Mouse (Mus musculus) left cerebral cortex, postnatal 36 days (tissue): Measurements from ENCODE around the gene Lexm. TPM values are rescaled to one million over a fixed set of nuclear protein-coding genes. Genes with fewer than 3 reads are reported as not detected.
A peak's percentile ranks its signal among the peaks of the same experiment; 100 is the strongest.

Experiments
- DNase-seq, 2 experiments: peaks; one replicate each; pipeline ENCODE4 v3.0.0; 2021 to 2022; ENCODE audit warnings: low spot score in 2 of 2, mixed read lengths in 1 of 2
- intact Hi-C: fragments of 180-260 bp; cut with DNase I; formaldehyde crosslinking; loops from one replicate; pipeline ENCODE4 v1.15.1; 2025
- total RNA-seq, 2 experiments: library from RNA; stranded (reverse); gene quantifications; 2 replicates each; pipeline ENCODE4 v1.2.3; 2021

Gene Lexm
- total RNA-seq, 2 experiments from 2014 or later = not detected

DNA sequence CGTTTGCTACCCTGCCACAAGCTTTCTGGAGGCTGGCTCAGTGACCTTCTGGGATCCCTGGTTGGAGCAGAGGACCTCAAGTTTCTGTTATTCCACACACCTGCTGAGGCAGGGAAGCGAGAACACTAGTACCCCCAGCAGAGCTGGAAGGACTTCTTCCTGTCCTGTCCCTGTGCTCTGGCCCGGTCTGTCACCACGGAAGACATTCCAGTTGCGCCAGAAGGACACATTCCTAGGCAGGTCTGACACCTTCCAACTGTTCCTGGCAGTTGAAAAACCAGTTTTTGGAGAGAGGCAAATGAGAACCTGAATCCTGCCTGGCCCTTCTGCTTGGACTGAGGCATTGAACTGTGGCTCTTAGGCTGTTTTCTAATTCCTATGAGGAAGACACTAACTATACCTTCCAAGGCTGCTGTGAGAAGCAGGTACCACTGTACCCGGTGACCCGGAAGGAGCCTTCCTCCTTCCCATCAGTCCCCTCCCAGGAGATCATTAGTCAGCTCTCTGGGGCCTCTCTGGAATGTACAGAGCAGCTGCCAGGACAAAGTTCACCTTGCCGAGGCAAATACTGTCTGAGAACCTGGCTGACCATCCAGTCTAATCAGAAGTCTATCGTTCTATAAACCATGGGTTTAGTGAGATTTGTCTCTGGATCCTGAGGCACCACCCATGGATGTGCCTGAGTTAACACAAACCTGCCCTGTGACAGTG is 11.8 kb upstream of the Lexm start:
- intact Hi-C loops = no loop called here
- no peak for DNase-seq

DNA sequence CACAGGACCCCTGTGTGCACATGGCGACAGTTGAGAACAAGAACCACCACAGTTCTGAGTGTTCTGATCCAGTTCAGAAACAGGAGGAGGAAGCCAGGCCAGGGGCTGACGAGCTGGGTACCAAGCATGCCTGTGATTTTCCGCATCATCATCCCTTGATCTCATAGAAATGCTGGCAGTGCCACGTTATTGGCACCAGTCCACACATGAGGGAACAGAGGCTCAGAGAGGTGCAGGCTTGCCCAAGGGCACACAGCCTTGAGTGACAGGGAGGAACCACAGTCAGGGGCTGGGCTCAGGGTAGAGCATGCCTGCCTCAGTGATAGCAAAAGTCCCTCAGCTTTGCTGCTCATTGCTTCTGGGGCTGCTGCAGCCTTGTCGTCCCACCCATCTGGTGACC is 10.8 kb upstream of the Lexm start:
- DNase-seq = no peak
- intact Hi-C loops = no loop called here

DNA sequence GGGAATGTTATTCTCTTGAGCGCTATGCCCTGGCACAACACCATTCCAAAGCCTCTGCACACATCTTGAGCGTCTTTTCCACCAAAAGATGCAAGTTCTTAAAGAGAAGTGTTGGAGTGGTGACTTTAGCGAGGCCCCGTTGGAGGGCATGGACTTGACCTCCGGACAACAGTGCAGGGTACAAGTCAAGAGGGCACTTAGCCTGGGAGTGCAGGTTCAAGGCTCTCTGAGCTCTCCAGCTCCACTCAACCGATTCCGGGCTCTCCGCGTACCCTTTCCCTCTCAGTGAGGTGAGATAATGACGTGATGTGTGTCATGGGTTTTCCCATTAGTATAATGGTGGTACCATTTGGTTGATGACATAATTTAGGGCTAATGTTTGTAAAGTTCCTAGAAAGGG is 7.2 kb upstream of the Lexm start:
- intact Hi-C loops = no loop called here

DNA sequence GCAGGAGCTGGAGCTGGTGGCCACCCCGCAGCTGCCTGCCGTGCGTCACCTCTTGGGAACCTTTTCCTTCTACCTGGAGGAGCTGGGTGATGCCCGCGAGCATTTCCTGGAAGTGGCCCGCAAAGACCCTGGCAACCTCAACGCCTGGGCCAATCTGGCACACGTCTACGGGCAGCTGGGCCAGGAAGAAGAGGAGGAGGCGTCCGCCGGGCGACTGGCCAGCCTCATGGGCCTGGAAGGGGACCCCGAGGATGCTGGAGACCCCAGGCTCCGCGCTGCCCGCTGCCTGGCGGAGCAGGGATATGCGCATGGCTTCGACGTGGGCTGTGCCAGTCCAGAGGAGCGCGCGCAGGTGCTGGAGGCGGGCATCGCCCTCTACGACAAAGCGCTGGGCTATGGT is 5.7 kb upstream of the Lexm start:
- intact Hi-C loops = no loop called here
- DNase-seq = no peak

More for the DNA sequence above, 7.2 kb upstream of the Lexm start:
- no peak for DNase-seq

DNA sequence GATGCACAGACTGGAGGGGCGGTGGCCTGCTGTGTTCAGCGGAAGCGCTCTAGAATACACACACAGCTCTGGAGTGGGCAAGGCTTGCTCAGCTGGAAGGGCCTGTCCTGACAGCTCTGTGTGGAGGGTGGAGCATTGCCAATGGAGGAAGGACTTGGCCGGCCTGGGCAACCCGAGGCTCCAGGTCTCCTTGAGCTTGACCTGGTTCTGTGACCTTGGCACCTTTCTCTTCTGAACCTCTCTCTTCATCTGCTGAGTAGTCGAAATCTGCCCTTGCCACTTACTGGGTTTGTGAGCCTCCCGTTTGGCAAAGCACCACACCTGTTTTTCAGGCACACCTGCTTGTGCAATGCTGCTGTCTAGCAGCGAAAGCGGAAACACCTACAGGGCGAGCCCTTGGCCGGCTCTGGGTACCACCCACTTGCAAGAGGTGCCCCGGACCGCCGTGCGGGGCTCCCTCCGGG is 5.0 kb upstream of the Lexm start, which contains the start of gene Ttc22:
TSS of gene Ttc22 (plus strand) at position 403 of the 464 bp plus-strand sequence.
- intact Hi-C loops = no loop called here
- no peak for DNase-seq

DNA sequence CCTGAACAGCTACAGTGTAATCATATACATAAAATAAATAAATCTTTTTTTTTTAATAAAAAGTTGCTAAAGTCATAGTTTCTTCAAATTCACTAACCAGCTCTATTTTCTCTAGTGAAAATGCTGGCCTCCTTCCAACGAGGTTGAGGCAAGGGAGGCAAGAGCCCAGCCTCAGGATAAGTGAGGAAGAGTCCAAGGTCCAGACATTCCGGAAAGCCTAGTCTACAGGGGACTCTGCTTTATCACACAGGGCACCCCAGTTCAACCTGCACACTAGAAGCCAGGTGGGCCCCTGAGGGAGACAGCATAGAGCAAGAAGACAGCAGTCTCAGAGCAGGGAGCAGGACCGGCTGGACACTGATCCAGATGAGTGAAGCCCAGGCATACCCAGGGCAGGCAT is 4.4 kb upstream of the Lexm start:
- intact Hi-C loops = no loop called here
- no peak for DNase-seq

DNA sequence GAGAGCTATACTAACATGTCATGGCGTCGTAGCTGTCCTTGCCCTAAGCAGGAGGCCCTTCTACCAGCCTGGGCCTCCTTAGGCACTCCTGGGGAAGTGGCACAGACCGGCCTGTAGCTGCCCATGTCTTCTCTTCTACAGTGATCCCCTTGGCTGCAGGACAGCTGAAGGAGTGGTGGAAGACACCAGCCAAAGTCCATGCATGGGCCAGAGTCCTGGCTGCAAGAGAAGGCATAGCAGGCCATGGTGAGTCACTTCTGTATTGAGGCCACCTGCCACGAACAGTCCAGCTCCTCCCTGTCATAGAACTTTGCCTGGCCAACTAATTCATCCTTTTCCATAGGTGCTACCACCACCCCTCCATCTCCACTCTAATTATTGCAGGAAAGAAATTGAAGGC is 1.9 kb upstream of the Lexm start:
- intact Hi-C loops = loop anchor here (10.0 kb wide), 4 partner anchors 216 to 726 kb away; partner anchors contain the start of gene Ssbp3

DNA sequence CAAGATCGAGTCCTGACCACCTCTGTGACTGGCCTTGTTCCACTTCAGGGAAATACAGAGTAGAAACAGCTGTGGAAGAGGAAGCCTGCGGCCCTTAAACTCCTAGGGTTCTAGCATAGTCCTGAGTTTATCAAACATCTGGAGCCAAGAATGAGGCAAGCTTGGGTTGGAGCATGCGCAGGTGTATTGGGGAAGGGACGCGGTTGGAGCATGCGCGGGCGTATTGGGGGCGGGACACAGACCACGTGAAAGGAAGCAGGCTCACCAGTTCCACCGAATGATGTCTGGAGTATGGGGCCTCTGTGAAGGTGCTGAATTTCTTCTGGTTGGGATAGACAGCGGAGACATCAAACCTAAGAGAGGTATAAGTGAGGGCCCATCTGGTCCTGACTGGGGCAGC is 1.4 kb downstream of the Lexm start:
- intact Hi-C loops = loop anchor here (10.0 kb wide), 4 partner anchors 219 to 729 kb away; partner anchors contain the start of gene Ssbp3

More for the DNA sequence above, 1.9 kb upstream of the Lexm start:
- no peak for DNase-seq

DNA sequence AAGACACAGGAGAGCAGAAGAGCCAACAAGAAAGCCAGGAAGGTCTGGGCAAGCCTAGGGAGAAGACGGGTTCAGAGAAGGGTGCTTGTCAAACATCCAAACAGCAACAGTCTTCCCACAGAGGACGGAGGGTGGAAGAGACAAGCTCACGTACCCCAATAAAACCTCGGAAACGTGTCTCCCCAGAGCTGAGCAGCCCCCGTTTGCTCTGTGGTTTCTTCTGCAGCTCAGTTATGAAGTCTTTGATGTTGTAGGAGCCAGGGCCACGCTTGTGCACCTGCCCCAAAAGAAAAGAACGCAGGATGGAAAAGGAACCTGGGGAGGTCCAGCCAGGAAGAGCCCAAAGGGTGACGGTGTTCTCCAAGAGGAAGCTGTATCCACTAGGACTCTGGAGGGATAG is 2.2 kb downstream of the Lexm start:
- DNase-seq = no peak

More for the DNA sequence above, 1.4 kb downstream of the Lexm start:
- DNase-seq = no peak

DNA sequence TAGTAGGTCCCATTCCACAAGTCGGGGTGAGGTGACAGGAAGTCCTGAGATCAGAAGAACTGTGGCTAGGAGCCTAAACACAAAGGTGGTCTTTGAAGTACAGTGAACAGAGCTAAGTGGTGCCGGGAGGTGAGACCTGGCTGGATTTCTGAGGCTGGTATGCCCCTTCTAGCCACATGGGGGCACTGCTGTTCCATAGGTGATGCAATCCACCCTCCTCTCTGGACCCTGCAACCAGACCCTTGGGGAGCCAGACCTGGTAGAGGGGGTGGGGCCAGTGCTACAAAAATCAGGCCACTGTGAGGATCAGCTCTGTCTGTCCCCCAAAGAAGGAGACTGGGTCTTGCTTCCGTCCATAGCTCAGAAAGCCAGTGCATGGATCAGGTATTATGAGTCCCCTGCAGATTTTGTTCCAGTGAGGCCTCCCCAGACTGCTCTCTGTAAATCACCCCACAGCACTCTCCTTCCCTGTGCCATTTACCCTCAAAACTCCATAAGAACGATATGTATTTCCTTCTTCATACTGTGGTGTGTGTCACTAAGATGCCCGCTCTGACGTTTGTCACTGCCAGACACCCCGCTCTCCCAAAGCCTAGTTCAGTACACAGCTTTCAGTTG is 2.8 kb downstream of the Lexm start:
- intact Hi-C loops = loop anchor here (1.0 to 10.0 kb wide), 5 partner anchors 94 to 731 kb away; partner anchors contain the start of gene Ssbp3
- peak; percentile 68 to 75 for DNase-seq

More for the DNA sequence above, 2.2 kb downstream of the Lexm start:
- intact Hi-C loops = loop anchor here (1.0 to 10.0 kb wide), 5 partner anchors 93 to 730 kb away; partner anchors contain the start of gene Ssbp3

DNA sequence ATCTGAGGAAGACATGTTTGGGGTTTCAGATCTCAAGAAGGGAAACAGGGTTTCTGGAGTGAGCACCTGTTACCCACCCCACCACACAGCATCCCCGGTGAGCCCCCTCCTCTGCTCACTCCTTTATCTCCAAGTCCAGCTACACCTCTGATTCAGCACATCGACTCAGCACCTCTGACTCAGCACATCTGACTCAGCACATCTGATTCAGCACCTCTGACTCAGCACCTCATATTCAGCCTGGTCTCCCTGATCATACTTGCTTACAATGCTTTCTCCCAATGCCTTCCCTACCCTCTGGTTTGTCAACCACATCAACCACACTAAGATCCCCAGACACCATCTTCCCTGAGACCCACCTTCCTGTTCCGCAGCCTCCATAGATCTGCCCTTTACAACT is 3.5 kb downstream of the Lexm start:
- no peak for DNase-seq
- intact Hi-C loops = loop anchor here (10.0 kb wide), 4 partner anchors 221 to 731 kb away; partner anchors contain the start of gene Ssbp3

DNA sequence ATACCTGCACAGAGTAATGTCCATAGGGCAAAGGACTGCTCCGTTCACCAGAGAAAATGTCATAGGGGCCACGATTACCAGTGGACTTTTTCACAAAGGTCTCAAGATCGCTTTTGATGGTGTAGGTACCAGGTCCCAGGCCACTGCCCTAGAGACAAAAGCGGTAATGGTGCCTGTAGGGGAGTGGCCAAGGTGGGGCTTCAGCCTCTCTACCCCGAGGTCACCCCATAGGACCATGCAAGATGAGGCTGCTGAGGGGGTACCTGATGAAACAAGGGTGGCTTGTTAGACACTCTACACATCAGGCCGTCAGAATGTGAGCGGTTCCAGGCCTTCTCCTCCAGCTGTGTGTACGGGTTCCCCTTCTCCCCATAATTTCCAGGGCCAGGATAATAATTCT is 3.9 kb downstream of the Lexm start:
- intact Hi-C loops = loop anchor here (10.0 kb wide), 4 partner anchors 222 to 732 kb away; partner anchors contain the start of gene Ssbp3
- DNase-seq = no peak

DNA sequence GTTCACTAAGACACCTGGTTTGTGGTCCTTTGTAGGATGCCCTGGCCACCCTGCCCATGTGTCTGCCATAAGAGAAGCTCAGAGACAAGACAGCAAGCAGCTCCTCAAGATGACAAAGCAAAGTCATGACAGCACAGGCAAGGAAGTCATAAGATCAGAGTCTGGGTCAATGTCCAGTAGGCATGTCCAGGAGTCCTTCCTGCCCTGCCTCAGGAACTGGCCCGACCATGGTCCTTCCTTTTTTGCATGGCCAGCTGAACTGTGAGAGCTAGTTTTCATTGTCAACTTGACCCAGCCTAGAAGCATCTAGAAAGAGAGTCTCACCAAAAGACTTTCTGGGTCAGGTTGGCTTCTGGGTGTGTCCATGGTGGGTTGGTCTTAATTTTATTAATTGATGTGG is 9.1 kb downstream of the Lexm start:
- intact Hi-C loops = no loop called here
- DNase-seq = no peak

DNA sequence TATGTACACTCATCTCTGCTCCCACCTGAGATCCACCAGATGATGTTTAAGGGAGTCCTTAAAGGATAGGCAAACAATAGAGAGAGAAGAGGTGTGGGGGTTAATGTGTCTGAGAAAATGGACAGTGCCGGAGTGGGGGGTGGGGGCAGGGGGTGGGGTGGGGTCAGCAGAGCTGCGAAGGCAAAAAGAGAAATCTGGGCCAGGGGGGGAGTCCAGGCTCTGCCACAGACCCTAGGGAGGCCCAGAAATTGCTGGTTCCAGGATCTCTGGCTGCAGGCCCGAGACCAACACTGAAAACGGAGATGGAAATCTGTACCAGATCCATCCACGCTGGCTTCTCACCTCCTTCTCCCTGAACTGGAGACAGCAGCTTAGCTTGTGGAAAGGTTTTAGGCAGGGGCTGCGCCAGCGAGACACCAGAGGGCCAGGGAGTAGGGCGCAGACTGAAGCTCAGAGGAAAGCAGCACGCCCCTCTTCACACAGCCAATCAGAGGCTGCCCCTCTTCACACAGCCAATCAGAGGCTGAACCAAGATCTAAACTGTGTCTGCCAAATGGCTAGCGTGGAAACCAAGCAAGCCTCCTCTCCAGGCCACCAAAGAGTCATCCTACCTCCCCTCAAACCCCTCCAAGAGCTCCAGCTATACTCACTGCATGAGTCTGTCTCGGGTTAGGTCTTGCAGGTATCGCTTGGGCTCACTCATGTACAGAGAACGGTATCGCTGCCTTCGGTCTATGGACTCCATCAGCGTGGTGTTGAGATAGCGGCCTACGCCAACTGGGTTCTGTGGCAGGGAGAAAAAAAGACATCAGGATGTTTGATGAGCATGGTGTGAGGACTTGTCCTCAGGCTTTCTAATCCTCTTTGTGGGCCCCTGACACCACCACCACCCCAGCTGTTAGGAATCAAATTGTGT is 10.1 kb downstream of the Lexm start:
- intact Hi-C loops = no loop called here

DNA sequence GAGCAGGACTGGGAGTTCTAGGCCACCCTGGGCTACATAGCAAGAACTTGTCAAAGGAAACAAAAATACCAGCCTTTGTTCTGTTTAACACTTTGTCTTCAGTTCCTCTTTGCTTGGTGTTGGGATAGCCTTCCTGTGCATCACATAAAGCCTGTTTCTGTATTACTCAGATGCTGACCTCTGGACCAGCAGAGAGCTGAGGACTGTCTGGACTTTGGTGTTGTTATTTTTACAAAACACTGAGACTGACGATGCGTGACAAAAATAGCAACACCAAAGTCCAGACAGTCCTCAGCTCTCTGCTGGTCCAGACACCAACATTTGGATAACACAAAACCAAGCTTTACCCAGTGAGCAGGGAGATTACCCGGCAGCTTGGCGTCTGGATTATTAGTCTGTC is 16.3 kb downstream of the Lexm start:
- intact Hi-C loops = no loop called here
- no peak for DNase-seq

More for the DNA sequence above, 10.1 kb downstream of the Lexm start:
- DNase-seq = no peak

DNA sequence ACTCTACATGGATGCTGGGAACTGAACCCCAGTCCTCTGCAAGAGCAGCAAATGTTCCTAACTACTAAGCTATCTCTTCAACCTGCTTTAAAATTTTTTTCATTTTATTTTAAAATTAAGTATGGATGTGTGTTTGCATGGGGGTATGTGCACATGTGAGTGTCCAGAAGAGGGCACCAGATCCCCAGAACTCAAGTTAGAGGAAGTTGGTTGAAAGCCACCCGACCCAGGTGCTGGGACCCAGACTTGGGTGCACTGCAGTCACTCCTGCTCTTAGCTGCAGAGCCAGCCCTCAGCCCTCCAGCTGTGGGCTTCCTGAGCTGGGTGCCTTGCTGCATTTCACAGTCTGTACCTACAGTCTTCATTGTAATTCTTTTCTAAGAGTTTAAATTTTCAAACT is 17.6 kb downstream of the Lexm start:
- intact Hi-C loops = no loop called here
- DNase-seq = no peak

DNA sequence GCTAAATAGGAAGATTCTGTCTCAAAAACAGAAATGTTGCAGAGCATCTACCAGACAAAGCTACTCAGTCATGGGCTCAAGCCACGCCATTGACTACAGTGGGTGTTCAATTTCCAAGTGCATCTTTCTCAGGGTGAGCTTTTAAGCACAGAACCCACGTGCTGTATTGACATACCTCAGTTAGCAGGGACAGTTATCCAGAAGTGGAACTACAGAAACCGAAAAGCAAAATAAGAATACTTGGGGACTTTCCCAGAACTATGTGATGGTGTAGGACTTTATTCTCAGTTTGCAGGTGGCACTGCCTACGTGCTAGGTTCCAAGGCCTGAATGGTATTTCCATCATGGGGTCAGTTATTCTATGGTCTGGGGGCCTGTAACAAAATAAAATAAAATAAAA is 19.3 kb downstream of the Lexm start:
- intact Hi-C loops = no loop called here
- DNase-seq = no peak

DNA sequence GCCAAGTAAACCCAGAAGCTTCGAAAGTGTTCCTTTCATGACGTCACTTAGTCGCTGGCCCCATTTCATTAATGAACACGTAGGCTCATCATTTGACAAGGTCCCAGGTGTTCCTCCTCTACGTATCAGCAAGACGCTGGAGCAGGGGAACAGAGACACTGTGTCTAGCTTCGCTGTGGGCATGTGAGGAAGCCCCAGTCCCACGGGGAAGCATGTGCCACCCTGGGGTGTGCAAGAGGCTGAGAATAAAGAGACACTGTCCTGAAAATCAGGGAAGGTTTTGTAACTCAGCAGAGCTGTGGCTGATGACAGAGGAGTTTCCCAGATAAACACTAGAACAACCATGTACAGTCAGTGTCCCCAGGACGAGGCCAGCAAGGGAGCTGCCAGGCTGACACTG is 20.0 kb downstream of the Lexm start:
- intact Hi-C loops = no loop called here
- DNase-seq = no peak

DNA sequence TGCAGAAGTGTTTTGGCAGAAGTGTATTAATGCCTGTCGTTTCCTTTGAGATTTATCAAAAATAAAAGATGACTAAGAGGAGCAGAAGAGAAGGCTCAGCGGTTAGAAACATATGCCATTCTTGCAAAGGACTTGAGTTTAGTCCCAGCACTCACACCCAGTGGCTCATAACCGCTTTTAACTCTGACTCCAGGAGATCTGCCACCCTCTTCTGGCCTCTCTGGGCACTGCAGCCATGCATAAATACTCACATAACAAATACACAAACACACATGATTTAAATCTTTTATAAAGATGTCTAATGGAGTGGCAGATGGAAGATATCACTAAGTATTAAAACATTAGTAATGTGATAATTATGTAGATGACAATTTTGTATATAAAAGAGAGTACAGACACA is 20.8 kb downstream of the Lexm start:
- intact Hi-C loops = no loop called here
- DNase-seq = no peak

DNA sequence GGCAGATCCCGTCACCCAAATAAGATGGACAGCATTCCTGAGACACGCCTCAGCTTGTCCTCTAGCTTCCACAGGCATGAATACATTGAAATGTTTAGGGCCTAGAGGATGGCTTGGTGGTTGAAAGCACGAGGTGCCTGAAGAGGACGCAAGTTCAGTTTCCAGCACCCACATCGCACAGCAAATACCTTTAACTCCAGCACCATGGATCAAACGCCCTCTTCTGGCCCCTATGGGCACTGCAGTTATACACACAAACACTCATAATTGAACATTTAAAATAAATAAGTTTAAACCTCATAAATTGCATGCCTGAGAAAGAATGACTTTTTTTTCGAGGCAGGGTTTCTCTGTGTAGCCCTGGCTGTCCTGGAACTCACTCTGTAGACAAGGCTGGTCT is 23.4 kb downstream of the Lexm start:
- DNase-seq = no peak
- intact Hi-C loops = no loop called here
